Mouse (Mus musculus): ENCODE results near the gene Cadm1. TPM values are rescaled to one million over a fixed set of nuclear protein-coding genes. Genes with fewer than 3 reads are reported as not detected.
A peak's percentile ranks its signal among the peaks of the same experiment; 100 is the strongest.

Cadm1 gene
- polyA plus RNA-seq, 1 experiment from 2014 or later, result 41.3 TPM

DNA sequence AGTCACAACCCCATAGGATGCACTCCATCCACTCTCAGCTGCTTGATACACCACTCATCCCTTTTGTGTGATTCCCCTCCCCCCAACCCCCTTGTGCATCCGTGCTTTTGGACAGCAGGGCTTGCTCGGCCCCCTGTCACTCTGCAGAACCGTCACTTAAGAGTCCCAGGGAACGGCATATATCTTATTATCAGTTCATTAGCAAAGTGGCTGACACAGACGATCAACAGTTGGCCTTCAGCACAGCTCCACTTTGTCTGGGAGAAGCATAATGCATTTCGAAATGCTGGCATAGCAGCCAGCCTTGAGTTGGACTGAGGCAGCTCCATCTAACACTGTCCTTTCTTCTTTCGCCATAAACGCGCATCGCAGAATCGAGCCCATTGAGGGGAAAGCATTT, 248.5 kb downstream of the Cadm1 start:
- Histone ChIP-seq H3K4me2 (ENCODE audit: low read depth, low read length) (no peak overlapping the region), H3K27me3 (ENCODE audit: control insufficient read depth, insufficient read depth, low read length) (no peaks in the 10 kb centered on the region), H3K9me3 (replicated peaks; ENCODE audit: control insufficient read depth, low read length) (no peaks in the 10 kb centered on the region), H3K36me3 (ENCODE audit: control insufficient read depth, insufficient read depth, low read length) (no peaks in the 10 kb centered on the region), H3K4me3 (replicated peaks; ENCODE audit: low read length) (no peak overlapping the region), H3K27ac (ENCODE audit: low read length) (no peak overlapping the region), H3K4me1 (ENCODE audit: control insufficient read depth, insufficient read depth, low read length) (no peaks in the 10 kb centered on the region), H3K9ac (ENCODE audit: low read length) (no peak overlapping the region)
- ATAC-seq (ENCODE audit: insufficient read depth, low FRiP score), result no peak
- 57% methylated on average over 11 of the region's 11 CpGs for WGBS

DNA sequence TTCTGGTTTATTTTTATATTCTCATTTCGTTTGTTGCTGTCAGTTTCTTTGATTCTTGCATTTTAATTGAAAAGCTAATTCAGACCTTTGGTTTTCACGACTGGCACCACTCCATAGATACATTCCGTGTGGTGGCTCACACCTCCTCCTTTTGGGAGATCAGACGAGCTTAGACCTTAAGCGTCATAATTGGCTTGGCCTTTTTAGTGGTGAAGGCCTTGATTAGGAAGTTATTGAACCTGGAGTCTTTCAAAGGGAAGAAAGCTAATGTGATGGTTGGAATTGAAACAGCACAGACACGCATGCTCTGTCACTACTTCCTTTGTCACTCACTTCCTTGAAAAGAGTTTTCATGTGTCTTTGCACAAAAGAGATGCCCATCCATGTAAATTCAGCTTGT, 249.3 kb downstream of the Cadm1 start:
- Histone ChIP-seq H3K4me3 (replicated peaks; ENCODE audit: low read length) (no peak overlapping the region), H3K4me1 (ENCODE audit: control insufficient read depth, insufficient read depth, low read length) (no peaks in the 10 kb centered on the region), H3K36me3 (ENCODE audit: control insufficient read depth, insufficient read depth, low read length) (no peaks in the 10 kb centered on the region), H3K9me3 (replicated peaks; ENCODE audit: control insufficient read depth, low read length) (no peaks in the 10 kb centered on the region), H3K4me2 (ENCODE audit: low read depth, low read length) (no peak overlapping the region), H3K27me3 (ENCODE audit: control insufficient read depth, insufficient read depth, low read length) (no peaks in the 10 kb centered on the region), H3K9ac (ENCODE audit: low read length) (no peak overlapping the region), H3K27ac (ENCODE audit: low read length) (no peak overlapping the region)
- WGBS, result 78% methylated on average over 6 of the region's 6 CpGs
- no peak for ATAC-seq (ENCODE audit: insufficient read depth, low FRiP score)

DNA sequence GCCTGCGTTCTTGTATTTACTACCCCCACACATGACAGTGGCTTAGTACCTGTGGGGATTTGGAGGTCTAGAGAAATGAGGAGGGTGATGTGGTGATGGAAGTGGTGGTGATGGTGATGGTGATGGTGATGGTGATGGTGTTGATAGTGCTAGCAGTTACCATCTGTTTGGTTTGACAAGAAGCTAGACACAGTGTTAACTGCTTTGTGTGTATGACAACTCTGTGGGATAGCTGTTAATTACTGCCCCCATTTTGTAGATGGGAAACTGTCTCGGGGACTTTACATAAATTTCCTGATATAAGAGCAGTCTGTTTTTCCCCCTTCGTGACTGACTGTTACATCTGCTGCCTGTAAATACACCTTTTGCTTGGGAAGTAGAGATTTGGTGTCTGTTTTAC, 256.7 kb downstream of the Cadm1 start:
- Histone ChIP-seq H3K27me3 (ENCODE audit: control insufficient read depth, insufficient read depth, low read length) (no peaks in the 10 kb centered on the region), H3K4me3 (replicated peaks; ENCODE audit: low read length) (no peak overlapping the region), H3K27ac (ENCODE audit: low read length) (no peak overlapping the region), H3K36me3 (ENCODE audit: control insufficient read depth, insufficient read depth, low read length) (no peaks in the 10 kb centered on the region), H3K4me1 (ENCODE audit: control insufficient read depth, insufficient read depth, low read length) (no peaks in the 10 kb centered on the region), H3K9me3 (replicated peaks; ENCODE audit: control insufficient read depth, low read length) (no peaks in the 10 kb centered on the region), H3K9ac (ENCODE audit: low read length) (no peak overlapping the region), H3K4me2 (ENCODE audit: low read depth, low read length) (no peak overlapping the region)
- ATAC-seq (ENCODE audit: insufficient read depth, low FRiP score), result no peak
- WGBS, result 70% methylated on average over 3 of the region's 3 CpGs

DNA sequence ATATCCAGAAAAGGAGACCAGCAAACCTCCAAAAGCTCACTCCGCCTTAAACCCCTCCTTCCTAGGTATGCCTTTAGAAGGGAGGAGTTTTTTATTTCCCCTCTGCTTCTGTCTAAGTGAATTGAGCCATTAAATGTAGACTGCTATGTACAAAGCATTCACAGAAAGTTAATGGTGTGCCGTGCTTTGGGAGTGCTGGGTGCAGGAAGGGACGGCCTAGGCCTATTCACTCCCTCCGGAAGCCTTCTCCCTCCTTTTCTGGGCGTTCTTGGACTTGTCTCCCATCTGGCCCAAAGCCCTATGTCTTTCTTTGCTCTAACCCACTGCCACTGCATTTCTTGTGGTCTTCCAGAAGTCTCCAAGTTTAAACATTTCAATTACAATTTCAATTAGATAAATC, 268.5 kb downstream of the Cadm1 start:
- Histone ChIP-seq H3K9me3 (replicated peaks; ENCODE audit: control insufficient read depth, low read length) (no peaks in the 10 kb centered on the region), H3K36me3 (ENCODE audit: control insufficient read depth, insufficient read depth, low read length) (no peaks in the 10 kb centered on the region), H3K4me1 (ENCODE audit: control insufficient read depth, insufficient read depth, low read length) (no peaks in the 10 kb centered on the region), H3K4me2 (ENCODE audit: low read depth, low read length) (no peak overlapping the region), H3K27me3 (ENCODE audit: control insufficient read depth, insufficient read depth, low read length) (no peaks in the 10 kb centered on the region), H3K4me3 (replicated peaks; ENCODE audit: low read length) (no peak overlapping the region), H3K9ac (ENCODE audit: low read length) (no peak overlapping the region), H3K27ac (ENCODE audit: low read length) (no peak overlapping the region)
- WGBS, result 84% methylated on average over 5 of the region's 5 CpGs
- no peak for ATAC-seq (ENCODE audit: insufficient read depth, low FRiP score)

DNA sequence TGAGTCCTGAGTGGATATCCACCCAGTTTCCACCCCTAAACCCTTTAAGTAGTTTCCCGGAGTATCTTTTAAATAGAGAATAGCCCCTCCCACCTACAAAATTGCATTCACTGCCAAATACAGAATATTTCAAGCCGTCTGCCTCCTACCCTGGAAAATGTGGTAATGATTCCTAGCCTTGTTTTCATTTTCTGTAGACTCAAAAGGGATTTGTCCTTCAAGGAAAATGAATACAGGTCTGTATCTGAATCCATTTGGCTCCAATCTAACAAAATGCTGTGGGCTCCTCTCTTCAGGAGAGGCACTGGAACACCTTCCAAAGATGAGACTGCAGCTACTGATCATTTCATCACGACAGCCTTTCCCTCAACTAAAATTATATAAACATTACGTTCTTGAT, 271.3 kb downstream of the Cadm1 start:
- no peak overlapping the region for H3K27ac ChIP-seq (ENCODE audit: low read length)
- WGBS, result 63% methylated on average over 4 of the region's 4 CpGs
- no peak overlapping the region for H3K4me3 ChIP-seq (replicated peaks; ENCODE audit: low read length)

DNA sequence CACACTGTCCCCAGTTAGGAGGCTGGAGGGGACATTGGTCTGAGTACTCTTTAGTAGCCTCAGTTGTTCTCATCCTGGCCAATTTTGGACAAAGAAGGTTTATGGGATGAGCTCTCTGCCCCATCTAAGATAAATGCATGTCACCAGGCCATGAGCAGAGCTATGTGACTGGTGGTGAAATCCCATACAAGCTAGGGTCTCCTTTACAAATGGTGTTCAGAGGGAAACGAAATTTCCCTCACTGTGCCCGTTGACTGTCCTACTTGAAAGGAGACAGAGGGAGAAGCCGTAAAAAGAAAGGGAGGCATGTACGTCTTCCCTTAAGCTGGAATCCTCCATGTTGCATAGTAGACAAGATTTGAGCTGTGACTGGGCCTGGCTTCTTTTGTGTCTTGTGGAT, 272.6 kb downstream of the Cadm1 start:
- Histone ChIP-seq H3K9me3 (replicated peaks; ENCODE audit: control insufficient read depth, low read length) (no peaks in the 10 kb centered on the region), H3K4me3 (replicated peaks; ENCODE audit: low read length) (no peak overlapping the region), H3K27ac (ENCODE audit: low read length) (no peak overlapping the region), H3K4me1 (ENCODE audit: control insufficient read depth, insufficient read depth, low read length) (no peaks in the 10 kb centered on the region), H3K27me3 (ENCODE audit: control insufficient read depth, insufficient read depth, low read length) (no peaks in the 10 kb centered on the region), H3K9ac (ENCODE audit: low read length) (no peak overlapping the region), H3K36me3 (ENCODE audit: control insufficient read depth, insufficient read depth, low read length) (no peaks in the 10 kb centered on the region), H3K4me2 (ENCODE audit: low read depth, low read length) (no peak overlapping the region)
- 90% methylated on average over 4 of the region's 4 CpGs for WGBS
- no peak for ATAC-seq (ENCODE audit: insufficient read depth, low FRiP score)

More for the DNA sequence above, 271.3 kb downstream of the Cadm1 start:
- no peaks in the 10 kb centered on the region for H3K9me3 ChIP-seq (replicated peaks; ENCODE audit: control insufficient read depth, low read length)
- no peaks in the 10 kb centered on the region for H3K36me3 ChIP-seq (ENCODE audit: control insufficient read depth, insufficient read depth, low read length)
- no peak overlapping the region for H3K4me2 ChIP-seq (ENCODE audit: low read depth, low read length)
- no peaks in the 10 kb centered on the region for H3K4me1 ChIP-seq (ENCODE audit: control insufficient read depth, insufficient read depth, low read length)
- no peaks in the 10 kb centered on the region for H3K27me3 ChIP-seq (ENCODE audit: control insufficient read depth, insufficient read depth, low read length)
- ATAC-seq (ENCODE audit: insufficient read depth, low FRiP score), result no peak
- no peak overlapping the region for H3K9ac ChIP-seq (ENCODE audit: low read length)

DNA sequence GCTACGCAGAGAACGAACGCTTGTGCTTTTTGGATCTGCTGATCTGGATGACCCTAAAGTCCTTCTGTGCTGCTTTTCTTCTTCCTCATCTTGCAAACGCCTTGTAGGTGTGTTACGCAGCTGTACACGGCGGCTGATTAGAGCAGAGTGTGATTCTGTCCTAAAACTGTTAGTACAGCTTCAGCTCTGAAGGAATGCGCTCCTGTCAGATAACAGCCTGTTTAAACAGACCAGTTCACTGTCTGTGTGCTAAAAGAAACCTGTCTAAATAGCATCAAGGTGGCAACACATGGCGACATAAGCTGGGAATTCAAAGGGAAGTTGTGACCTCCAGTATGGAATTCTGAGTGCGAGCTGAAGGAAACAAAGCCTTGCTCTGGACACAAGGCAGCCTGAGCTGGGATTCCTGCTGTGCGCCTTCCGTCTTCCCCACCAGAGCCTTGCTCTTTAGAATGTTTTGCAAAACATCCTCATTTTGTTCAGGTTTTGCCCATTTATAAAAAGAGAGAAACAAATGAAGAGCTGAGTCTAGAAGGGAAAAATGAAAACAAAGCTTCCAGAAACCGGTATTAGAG, 273.6 kb downstream of the Cadm1 start:
- no peak overlapping the region for H3K27ac ChIP-seq (ENCODE audit: low read length)
- no peak overlapping the region for H3K4me2 ChIP-seq (ENCODE audit: low read depth, low read length)
- no peaks in the 10 kb centered on the region for H3K27me3 ChIP-seq (ENCODE audit: control insufficient read depth, insufficient read depth, low read length)
- no peaks in the 10 kb centered on the region for H3K36me3 ChIP-seq (ENCODE audit: control insufficient read depth, insufficient read depth, low read length)
- 46% methylated on average over 13 of the region's 13 CpGs for WGBS
- no peaks in the 10 kb centered on the region for H3K9me3 ChIP-seq (replicated peaks; ENCODE audit: control insufficient read depth, low read length)
- H3K4me1 ChIP-seq (ENCODE audit: control insufficient read depth, insufficient read depth, low read length), result no peaks in the 10 kb centered on the region
- H3K9ac ChIP-seq (ENCODE audit: low read length), result no peak overlapping the region
- ATAC-seq (ENCODE audit: insufficient read depth, low FRiP score), result no peak
- H3K4me3 ChIP-seq (replicated peaks; ENCODE audit: low read length), result no peak overlapping the region

DNA sequence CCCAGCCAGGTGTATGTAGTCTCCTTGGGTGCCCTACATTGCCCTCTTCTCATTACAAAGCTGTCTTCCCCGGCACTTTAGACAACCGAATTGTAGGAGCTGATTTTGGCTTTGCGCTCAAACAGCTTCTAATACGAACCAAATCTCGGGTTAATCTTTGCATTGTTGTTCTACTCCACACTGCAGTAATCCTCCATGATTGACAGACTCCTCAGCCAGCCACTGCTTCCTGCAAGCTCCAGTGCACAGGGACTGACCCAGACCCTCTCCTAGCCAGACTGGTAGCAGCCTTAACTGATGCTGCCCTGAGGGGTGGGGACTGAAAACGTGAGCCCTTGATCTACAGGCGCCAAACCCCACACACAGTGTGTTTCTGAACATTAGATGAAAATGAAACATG, 275.7 kb downstream of the Cadm1 start:
- Histone ChIP-seq H3K27me3 (ENCODE audit: control insufficient read depth, insufficient read depth, low read length) (no peaks in the 10 kb centered on the region), H3K36me3 (ENCODE audit: control insufficient read depth, insufficient read depth, low read length) (no peaks in the 10 kb centered on the region), H3K9ac (ENCODE audit: low read length) (no peak overlapping the region), H3K27ac (ENCODE audit: low read length) (no peak overlapping the region), H3K4me2 (ENCODE audit: low read depth, low read length) (no peak overlapping the region), H3K4me1 (ENCODE audit: control insufficient read depth, insufficient read depth, low read length) (no peaks in the 10 kb centered on the region), H3K9me3 (replicated peaks; ENCODE audit: control insufficient read depth, low read length) (no peaks in the 10 kb centered on the region), H3K4me3 (replicated peaks; ENCODE audit: low read length) (no peak overlapping the region)
- no peak for ATAC-seq (ENCODE audit: insufficient read depth, low FRiP score)
- WGBS, result 81% methylated on average over 7 of the region's 7 CpGs

DNA sequence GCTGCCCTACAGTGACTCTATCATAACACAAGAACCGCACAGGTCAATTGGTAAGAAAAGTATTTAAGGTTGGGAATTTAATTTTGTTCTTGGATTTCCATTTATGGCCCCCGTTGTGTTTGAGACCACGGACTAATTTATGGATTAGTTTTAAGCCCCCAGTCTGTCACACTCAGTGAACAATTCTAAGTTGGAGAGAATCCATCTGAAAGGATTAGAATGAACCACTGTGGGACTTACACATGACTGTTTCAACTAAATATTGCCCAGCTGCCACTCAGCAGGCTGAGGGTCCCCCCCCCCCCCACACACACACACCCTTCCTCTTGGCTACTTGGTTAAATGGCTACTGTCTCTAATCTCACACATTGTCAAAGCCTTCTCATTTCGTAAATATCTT, 295.7 kb downstream of the Cadm1 start:
- ATAC-seq (ENCODE audit: insufficient read depth, low FRiP score), result no peak
- Histone ChIP-seq H3K27me3 (ENCODE audit: control insufficient read depth, insufficient read depth, low read length) (no peaks in the 10 kb centered on the region), H3K27ac (ENCODE audit: low read length) (no peak overlapping the region), H3K36me3 (ENCODE audit: control insufficient read depth, insufficient read depth, low read length) (no peaks in the 10 kb centered on the region), H3K4me1 (ENCODE audit: control insufficient read depth, insufficient read depth, low read length) (peaks cover 12% of the 10 kb centered on the region), H3K4me3 (replicated peaks; ENCODE audit: low read length) (no peak overlapping the region), H3K9me3 (replicated peaks; ENCODE audit: control insufficient read depth, low read length) (no peaks in the 10 kb centered on the region), H3K9ac (ENCODE audit: low read length) (no peak overlapping the region), H3K4me2 (ENCODE audit: low read depth, low read length) (no peak overlapping the region)
- 62% methylated on average over 4 of the region's 4 CpGs for WGBS

DNA sequence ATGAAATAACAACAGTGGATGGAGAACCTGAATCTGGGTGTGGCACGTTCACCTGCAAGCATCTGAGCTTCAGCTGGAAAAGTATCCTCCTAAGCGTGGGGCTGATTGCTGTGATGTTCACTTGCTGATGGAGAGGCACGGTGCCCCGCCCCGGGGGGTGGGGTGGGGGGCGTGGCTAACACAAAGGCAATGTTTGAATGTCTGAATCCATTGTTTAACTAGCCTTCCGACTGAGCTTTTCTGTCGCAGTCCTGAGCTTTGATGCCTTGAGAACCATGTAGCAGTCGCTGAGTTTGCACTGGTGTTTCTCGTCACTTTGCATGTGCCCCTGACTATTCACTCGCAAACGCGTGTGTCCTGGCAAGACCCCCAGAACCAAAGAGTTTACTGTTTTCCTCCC, 298.8 kb downstream of the Cadm1 start:
- H3K4me3 ChIP-seq (replicated peaks; ENCODE audit: low read length), result peak overlapping the region; percentile 32
- 11% methylated on average over 13 of the region's 13 CpGs for WGBS
- no peak for ATAC-seq (ENCODE audit: insufficient read depth, low FRiP score)

More for the DNA sequence above, 298.8 kb downstream of the Cadm1 start:
- H3K27ac ChIP-seq (ENCODE audit: low read length), result no peak overlapping the region
- no peaks in the 10 kb centered on the region for H3K9me3 ChIP-seq (replicated peaks; ENCODE audit: control insufficient read depth, low read length)
- H3K9ac ChIP-seq (ENCODE audit: low read length), result no peak overlapping the region
- H3K4me2 ChIP-seq (ENCODE audit: low read depth, low read length), result peak overlapping the region; percentile 49
- H3K4me1 ChIP-seq (ENCODE audit: control insufficient read depth, insufficient read depth, low read length), result peaks cover 12% of the 10 kb centered on the region
- H3K36me3 ChIP-seq (ENCODE audit: control insufficient read depth, insufficient read depth, low read length), result no peaks in the 10 kb centered on the region
- no peaks in the 10 kb centered on the region for H3K27me3 ChIP-seq (ENCODE audit: control insufficient read depth, insufficient read depth, low read length)

Measured in stomach, embryonic 16.5 days (tissue).